Mouse (Mus musculus) liver, postnatal 0 days (tissue): Measurements from ENCODE around the gene Snrpd2. TPM values are rescaled to one million over a fixed set of nuclear protein-coding genes. Genes with fewer than 3 reads are reported as not detected.

ENCODE experiments used
- ATAC-seq: fragments of 200-750 bp; cut with Nextera tagmentation; 2 replicates; pipeline ENCODE4 v1.8.0; 2017; ENCODE audit warnings: mild to moderate bottlenecking, moderate library complexity
- DNase-seq: peaks from one replicate; pipeline ENCODE4 v3.0.0-alpha.2; 2016
- H3K27ac ChIP-seq: fragments of 300-500 bp; sonication (generic); 2 replicates; pipeline ENCODE4 v1.5.1; 2014; ENCODE audit warnings: antibody characterized with exemption, moderate library complexity, mild to moderate bottlenecking, low read depth
- H3K27me3 ChIP-seq: fragments of 300-500 bp; sonication (generic); 2 replicates; pipeline ENCODE4 v1.6.1; 2014; ENCODE audit warnings: low read length, control low read depth, mixed read lengths; ENCODE audit not compliant: insufficient read depth
- H3K36me3 ChIP-seq: fragments of 300-500 bp; sonication (generic); replicated peaks from 2 replicates; pipeline ENCODE4 v1.6.1; 2014; ENCODE audit warnings: mild to moderate bottlenecking, control low read depth, low read length, moderate library complexity, mixed read lengths; ENCODE audit not compliant: insufficient read depth
- H3K4me1 ChIP-seq: fragments of 300-500 bp; sonication (generic); 2 replicates; pipeline ENCODE4 v1.6.1; 2014; ENCODE audit warnings: antibody characterized with exemption, mild to moderate bottlenecking, control low read depth; ENCODE audit not compliant: insufficient read depth
- H3K4me2 ChIP-seq: fragments of 300-500 bp; sonication (generic); 2 replicates; pipeline ENCODE4 v1.6.1; 2014; ENCODE audit warnings: low read depth, mild to moderate bottlenecking, low read length, moderate library complexity, mixed read lengths
- H3K4me3 ChIP-seq: fragments of 300-500 bp; sonication (generic); 2 replicates; pipeline ENCODE4 v1.5.1; 2014; ENCODE audit warnings: low read depth, low read length
- H3K9ac ChIP-seq: fragments of 300-500 bp; sonication (generic); replicated peaks from 2 replicates; pipeline ENCODE4 v1.6.1; 2014; ENCODE audit warnings: mild to moderate bottlenecking, moderate library complexity
- H3K9me3 ChIP-seq: fragments of 300-500 bp; sonication (generic); 2 replicates; pipeline ENCODE4 v1.6.1; 2016; ENCODE audit warnings: mild to moderate bottlenecking, control low read depth, low read length, mixed read lengths
- CTCF ChIP-seq: sonication (generic); IDR thresholded peaks from 2 replicates; pipeline ENCODE4 v1.5.1; 2016; ENCODE audit warnings: antibody characterized with exemption, low read depth
- EP300 ChIP-seq: IDR thresholded peaks from 2 replicates; pipeline ENCODE4 v1.6.1; 2016; ENCODE audit warnings: antibody characterized with exemption, low read depth, mild to moderate bottlenecking
- WGBS: fragments of 180-500 bp; shearing (Covaris S2); extraction: QIAGEN DNeasy Blood & Tissue Kit; methylation state at CpG from one replicate; pipeline ENCODE4 v1.1.7; 2014; ENCODE audit not compliant: insufficient replicate concordance; 5-methylcytosine and 5-hydroxymethylcytosine counted together
- polyA plus RNA-seq: library from polyadenylated mRNA; unstranded; fragments of >200 nt; fragmentation: Nextera tagmentation; extraction: Ambion mirVana; gene quantifications from 2 replicates; pipeline ENCODE4 v1.2.1, GENCODE M21; 2015

The Snrpd2 gene
- polyA plus RNA-seq, 1 experiment from 2014 or later, result 41.0 TPM

- TF ChIP-seq EP300 (no peak), CTCF (no peak)
- H3K4me1 ChIP-seq, result peaks cover 6% of the 10 kb centered on the region
- ATAC-seq (no peak), DNase-seq (no peak)
- no peak overlapping the region for H3K9ac ChIP-seq
- 0 out of 2 replicates have a peak, but pooled peaks cover 2% of the 10 kb centered on the region for H3K36me3 ChIP-seq
- H3K4me2 ChIP-seq, result no peak overlapping the region
- H3K4me3 ChIP-seq, result no peak overlapping the region
- H3K27ac ChIP-seq, result no peak overlapping the region
- no peaks in the 10 kb centered on the region for H3K9me3 ChIP-seq
- no peaks in the 10 kb centered on the region for H3K27me3 ChIP-seq
- 89% methylated on average over 5 of the region's 5 CpGs for WGBS
Measured at GRCm38 (mm10) chr7:19129396-19129795, 20.1 kb upstream of the Snrpd2 start.

GRCm38 (mm10) chr7:19130657-19131056, 18.9 kb upstream of the Snrpd2 start:
- DNase-seq (no peak), ATAC-seq (no peak)
- Histone ChIP-seq H3K9me3 (no peaks in the 10 kb centered on the region), H3K27me3 (no peaks in the 10 kb centered on the region), H3K4me1 (peaks cover 6% of the 10 kb centered on the region), H3K4me2 (peak overlapping the region; percentile 82), H3K27ac (peak overlapping the region; percentile 19; the same call in 1 of the 2 replicates), H3K4me3 (peak overlapping the region; percentile 56; the same call in 1 of the 2 replicates), H3K9ac (no peak overlapping the region), H3K36me3 (peaks cover 6% of the 10 kb centered on the region)
- 27% methylated on average over 4 of the region's 4 CpGs for WGBS
- no peak for TF ChIP-seq EP300
- TF ChIP-seq CTCF, result peak; percentile 30

- Histone ChIP-seq H3K9ac (peak overlapping the region; percentile 55), H3K4me2 (peak overlapping the region; percentile 82), H3K27me3 (no peaks in the 10 kb centered on the region), H3K27ac (peak overlapping the region; percentile 24; the same call in 1 of the 2 replicates), H3K9me3 (no peaks in the 10 kb centered on the region), H3K4me1 (peaks cover 6% of the 10 kb centered on the region), H3K4me3 (peak overlapping the region; percentile 56), H3K36me3 (peaks cover 13% of the 10 kb centered on the region)
- TF ChIP-seq EP300 (no peak), CTCF (peak; percentile 86)
- DNase-seq, result peak; percentile 95
- peak; percentile 99 for ATAC-seq
- 3% methylated on average over 39 of the region's 39 CpGs for WGBS
Measured at GRCm38 (mm10) chr7:19131324-19131848, 18.1 kb upstream of the Snrpd2 start.

- TF ChIP-seq EP300, result no peak
- no peak for TF ChIP-seq CTCF
- Histone ChIP-seq H3K27me3 (no peaks in the 10 kb centered on the region), H3K36me3 (peaks cover 36% of the 10 kb centered on the region), H3K4me1 (peaks cover 6% of the 10 kb centered on the region), H3K4me2 (no peak overlapping the region), H3K9me3 (no peaks in the 10 kb centered on the region), H3K27ac (no peak overlapping the region), H3K4me3 (no peak overlapping the region), H3K9ac (no peak overlapping the region)
- ATAC-seq (no peak), DNase-seq (no peak)
- WGBS, result 85% methylated on average over 13 of the region's 13 CpGs
Measured at GRCm38 (mm10) chr7:19136168-19136567, 13.4 kb upstream of the Snrpd2 start.

GRCm38 (mm10) chr7:19136673-19137334, 12.7 kb upstream of the Snrpd2 start:
- H3K27me3 ChIP-seq, result no peaks in the 10 kb centered on the region
- peaks cover 3% of the 10 kb centered on the region for H3K4me1 ChIP-seq
- no peak overlapping the region for H3K4me2 ChIP-seq
- H3K4me3 ChIP-seq, result no peak overlapping the region
- WGBS, result 83% methylated on average over 38 of the region's 38 CpGs
- DNase-seq, result no peak
- ATAC-seq, result no peak
- no peak overlapping the region for H3K27ac ChIP-seq
- TF ChIP-seq EP300 (no peak), CTCF (no peak)
- H3K9me3 ChIP-seq, result no peaks in the 10 kb centered on the region
- no peak overlapping the region for H3K9ac ChIP-seq
- H3K36me3 ChIP-seq, result peaks cover 36% of the 10 kb centered on the region

GRCm38 (mm10) chr7:19137380-19137779, 12.1 kb upstream of the Snrpd2 start:
- H3K4me3 ChIP-seq, result no peak overlapping the region
- no peak overlapping the region for H3K4me2 ChIP-seq

More at GRCm38 (mm10) chr7:19137380-19137779, 12.1 kb upstream of the Snrpd2 start:
- Histone ChIP-seq H3K4me1 (no peaks in the 10 kb centered on the region), H3K27me3 (no peaks in the 10 kb centered on the region), H3K27ac (no peak overlapping the region), H3K36me3 (peaks cover 36% of the 10 kb centered on the region), H3K9ac (no peak overlapping the region), H3K9me3 (no peaks in the 10 kb centered on the region)
- WGBS, result 49% methylated on average over 5 of the region's 5 CpGs
- ATAC-seq (no peak), DNase-seq (peak; percentile 67)
- TF ChIP-seq CTCF, result peak; percentile 51
- no peak for TF ChIP-seq EP300
